Mouse (Mus musculus) heart, adult 2 months (tissue): ENCODE data around the gene Ostm1. TPM values are rescaled to one million over a fixed set of nuclear protein-coding genes. Genes with fewer than 3 reads are reported as not detected.
A peak's percentile ranks its signal among the peaks of the same experiment; 100 is the strongest.

Source experiments
- DNase-seq, 2 experiments: peaks; one replicate each; pipeline ENCODE4 v3.0.0; 2021
- H3K27ac ChIP-seq: fragments of 200-600 bp; 2 replicates; pipeline ENCODE4 v1.8.1; 2022
- H3K27me3 ChIP-seq: fragments of 200-500 bp; 2 replicates; pipeline ENCODE4 v1.6.1; 2012; ENCODE audit warnings: mild to moderate bottlenecking, low read length, inconsistent platforms, mixed read lengths; ENCODE audit not compliant: control insufficient read depth, insufficient read depth
- H3K36me3 ChIP-seq: fragments of 200-500 bp; 2 replicates; pipeline ENCODE4 v1.6.1; 2012; ENCODE audit warnings: low read length, inconsistent platforms; ENCODE audit not compliant: control insufficient read depth, insufficient read depth
- H3K4me1 ChIP-seq: fragments of 200-500 bp; 2 replicates; pipeline ENCODE4 v1.6.1; 2011; ENCODE audit warnings: low read length; ENCODE audit not compliant: control insufficient read depth, insufficient read depth
- H3K4me3 ChIP-seq: fragments of 200-600 bp; 2 replicates; pipeline ENCODE4 v1.8.1; 2022
- H3K79me2 ChIP-seq: fragments of 200-500 bp; replicated peaks from 2 replicates; pipeline ENCODE4 v1.6.1; 2012; ENCODE audit warnings: mild to moderate bottlenecking, inconsistent platforms, low read length, moderate library complexity, mixed read lengths; ENCODE audit not compliant: control insufficient read depth, insufficient read depth
- H3K9ac ChIP-seq: fragments of 200-500 bp; 2 replicates; pipeline ENCODE4 v1.6.1; 2012; ENCODE audit warnings: low read depth, mild to moderate bottlenecking, control low read depth, inconsistent platforms, low read length, mixed read lengths
- CTCF ChIP-seq: fragments of 200-600 bp; IDR thresholded peaks from 2 replicates; pipeline ENCODE4 v1.8.1; 2022; ENCODE audit warnings: antibody characterized with exemption, mild to moderate bottlenecking, moderate library complexity
- EP300 ChIP-seq: fragments of 200-500 bp; IDR thresholded peaks from 2 replicates; pipeline ENCODE4 v1.6.1; 2011; ENCODE audit warnings: low read depth, low read length, control low read depth; ENCODE audit not compliant: insufficient read depth
- POLR2A ChIP-seq: fragments of 200-500 bp; IDR thresholded peaks from 2 replicates; pipeline ENCODE4 v1.6.1; 2011; ENCODE audit warnings: mild to moderate bottlenecking, low read depth, low read length, control low read depth; ENCODE audit not compliant: insufficient read depth
- WGBS: fragments of 180-500 bp; shearing (Covaris S2); methylation state at CpG from one replicate; pipeline ENCODE4 v1.1.7; 2018; 5-methylcytosine and 5-hydroxymethylcytosine counted together
- intact Hi-C: fragments of 180-260 bp; cut with DNase I; formaldehyde crosslinking; loops from one replicate; pipeline ENCODE4 v1.15.1; 2025
- polyA plus RNA-seq: library from polyadenylated mRNA; depleted of rRNA; stranded (reverse); fragments of >200 nt; gene quantifications from 2 replicates; pipeline ENCODE4 v1.2.3, GENCODE M21; 2012
- total RNA-seq, 2 experiments: library from RNA; stranded (reverse); gene quantifications; 2 replicates each; pipeline ENCODE4 v1.2.3; 2021

Ostm1 gene
- total and polyA plus RNA-seq, 3 experiments: 14.0 to 19.2 (median 18.0) TPM

GRCm38 (mm10) chr10:42585596-42586305 is 2.1 kb downstream of the Ostm1 start:
- no peak overlapping the region for H3K4me3 ChIP-seq
- H3K27ac ChIP-seq: no peak overlapping the region
- H3K9ac ChIP-seq: no peak overlapping the region
- H3K4me1 ChIP-seq: peaks cover 2% of the 10 kb centered on the region; the same call in 1 of the 2 replicates
- no peaks in the 10 kb centered on the region for H3K36me3 ChIP-seq
- intact Hi-C loops: no loop called here
- 8% methylated on average over 22 of the region's 22 CpGs for WGBS
- TF ChIP-seq EP300 (no peak), POLR2A (no peak), CTCF (no peak)
- no peaks in the 10 kb centered on the region for H3K79me2 ChIP-seq
- DNase-seq: no peak
- peaks cover 47% of the 10 kb centered on the region for H3K27me3 ChIP-seq

- 9% methylated on average over 8 of the region's 8 CpGs for WGBS
These were observed 4.5 kb downstream of the Ostm1 start for GRCm38 (mm10) chr10:42587961-42588750.

GRCm38 (mm10) chr10:42589505-42589904 is 5.9 kb downstream of the Ostm1 start:
- H3K36me3 ChIP-seq: no peaks in the 10 kb centered on the region
- no peak for DNase-seq
- no peaks in the 10 kb centered on the region for H3K79me2 ChIP-seq
- no peak overlapping the region for H3K27ac ChIP-seq
- H3K27me3 ChIP-seq: peaks cover 49% of the 10 kb centered on the region
- H3K4me3 ChIP-seq: no peak overlapping the region
- H3K9ac ChIP-seq: no peak overlapping the region
- TF ChIP-seq EP300 (no peak), CTCF (no peak), POLR2A (no peak)
- intact Hi-C loops: no loop called here
- 9% methylated on average over 5 of the region's 5 CpGs for WGBS
- no peaks in the 10 kb centered on the region for H3K4me1 ChIP-seq

More at GRCm38 (mm10) chr10:42587961-42588750, 4.5 kb downstream of the Ostm1 start:
- Histone ChIP-seq H3K79me2 (no peaks in the 10 kb centered on the region), H3K9ac (no peak overlapping the region), H3K4me3 (no peak overlapping the region), H3K4me1 (peaks cover under 1% of the 10 kb centered on the region; the same call in 1 of the 2 replicates), H3K27me3 (peaks cover 56% of the 10 kb centered on the region), H3K36me3 (no peaks in the 10 kb centered on the region), H3K27ac (no peak overlapping the region)
- TF ChIP-seq EP300: no peak
- TF ChIP-seq CTCF: no peak
- no peak for TF ChIP-seq POLR2A
- intact Hi-C loops: no loop called here
- DNase-seq: no peak

- intact Hi-C loops: loop anchor here (2.0 kb wide), 1 partner anchor 42 kb away; no protein-coding TSS in a partner anchor
- WGBS: 9% methylated on average over 19 of the region's 19 CpGs
- Histone ChIP-seq H3K36me3 (no peaks in the 10 kb centered on the region), H3K9ac (no peak overlapping the region), H3K4me3 (no peak overlapping the region), H3K79me2 (no peaks in the 10 kb centered on the region), H3K4me1 (no peaks in the 10 kb centered on the region), H3K27me3 (peaks cover 43% of the 10 kb centered on the region), H3K27ac (no peak overlapping the region)
- TF ChIP-seq EP300: no peak
- TF ChIP-seq CTCF: no peak
- no peak for TF ChIP-seq POLR2A
- no peak for DNase-seq
These were observed 6.9 kb downstream of the Ostm1 start for GRCm38 (mm10) chr10:42590261-42591184.

GRCm38 (mm10) chr10:42591185-42591992 is 7.8 kb downstream of the Ostm1 start:
- DNase-seq: peak in 1 of 2 experiments; percentile 28
- TF ChIP-seq POLR2A (no peak), EP300 (no peak), CTCF (no peak)
- Histone ChIP-seq H3K27me3 (peaks cover 36% of the 10 kb centered on the region), H3K27ac (no peak overlapping the region), H3K36me3 (no peaks in the 10 kb centered on the region), H3K4me3 (no peak overlapping the region), H3K4me1 (no peaks in the 10 kb centered on the region), H3K9ac (no peak overlapping the region), H3K79me2 (no peaks in the 10 kb centered on the region)
- WGBS: 2% methylated on average over 67 of the region's 67 CpGs
- intact Hi-C loops: loop anchor here (2.0 kb wide), 1 partner anchor 41 kb away; no protein-coding TSS in a partner anchor
